27 mouse cellular contexts compared by ENCODE assay signal in genomic region chr17:57996461-57996860, GRCm38 (mm10).
DNase-seq lines count a peak whose midpoint lies in the region; ATAC-seq and TF ChIP-seq lines count a peak whose summit lies in the region.
"Had no signal": no experiment of that assay in that cellular context is flagged by ENCODE, and none has a peak within 500 bp of the region (broad histone marks: within the 10 kb centered on the region; RNA-seq: fewer than 3 reads in every experiment).

No protein-coding gene starts in this region.

- peaks cover 9% of the 10 kb centered on the region for H3K4me1 ChIP-seq in midbrain, embryonic 10.5 days
- H3K4me1 ChIP-seq in midbrain, embryonic 16.5 days (ENCODE audit: control insufficient read depth, insufficient read depth, low read length), result no peaks in the 10 kb centered on the region
- no peaks in the 10 kb centered on the region for H3K4me1 ChIP-seq in ES-E14 (ENCODE audit: control insufficient read depth in 2 of 2, insufficient read depth in 2 of 2, low read length in 2 of 2, poor library complexity in 1 of 2)
- no peaks in the 10 kb centered on the region for H3K4me1 ChIP-seq in neural tube, embryonic 15.5 days
- H3K4me1 ChIP-seq: forebrain, embryonic 12.5 days; forebrain, embryonic 15.5 days; heart, embryonic 12.5 days; heart, embryonic 15.5 days; hindbrain, embryonic 10.5 days; hindbrain, embryonic 13.5 days; intestine, embryonic 15.5 days had no signal

- H3K4me3 ChIP-seq in midbrain, embryonic 10.5 days, result no peak overlapping the region
- H3K4me3 ChIP-seq in midbrain, embryonic 16.5 days (ENCODE audit: low read depth, low read length), result no peak overlapping the region
- no peak overlapping the region for H3K4me3 ChIP-seq in ES-E14 (ENCODE audit: insufficient read depth in 1 of 2, low read depth in 1 of 2, low read length in 2 of 2, poor library complexity in 1 of 2, severe bottlenecking in 1 of 2)
- H3K4me3 ChIP-seq in neural tube, embryonic 15.5 days (replicated peaks), result no peak overlapping the region
- H3K4me3 ChIP-seq: forebrain, embryonic 12.5 days; forebrain, embryonic 15.5 days; heart, embryonic 12.5 days; heart, embryonic 15.5 days; hindbrain, embryonic 10.5 days; hindbrain, embryonic 13.5 days; intestine, embryonic 15.5 days had no signal

- WGBS in midbrain, embryonic 10.5 days, result 17% methylated on average over 1 of the region's 1 CpGs
- 5% methylated on average over 1 of the region's 1 CpGs for WGBS in midbrain, embryonic 16.5 days
- WGBS in neural tube, embryonic 15.5 days, result 59% methylated on average over 1 of the region's 1 CpGs

- ATAC-seq in midbrain, embryonic 16.5 days, result no peak
- ATAC-seq in neural tube, embryonic 15.5 days (ENCODE audit: low FRiP score), result no peak
- ATAC-seq: forebrain, embryonic 15.5 days; hindbrain, embryonic 16.5 days; intestine, embryonic 15.5 days had no signal

- H3K36me3 ChIP-seq in midbrain, embryonic 10.5 days, result no peaks in the 10 kb centered on the region
- H3K36me3 ChIP-seq in midbrain, embryonic 16.5 days (ENCODE audit: control insufficient read depth, insufficient read depth, low read length), result no peaks in the 10 kb centered on the region
- no peaks in the 10 kb centered on the region for H3K36me3 ChIP-seq in ES-E14 (ENCODE audit: control insufficient read depth, insufficient read depth, low read length, poor library complexity, severe bottlenecking)
- H3K36me3 ChIP-seq in neural tube, embryonic 15.5 days, result no peaks in the 10 kb centered on the region
- H3K36me3 ChIP-seq: forebrain, embryonic 12.5 days; forebrain, embryonic 15.5 days; heart, embryonic 12.5 days; heart, embryonic 15.5 days; hindbrain, embryonic 10.5 days; hindbrain, embryonic 13.5 days; intestine, embryonic 15.5 days had no signal

- peak; percentile 13 for DNase-seq in midbrain, embryonic 10.5 days (ENCODE audit: low spot score)
- peak; percentile 26 for DNase-seq in ES-E14 (ENCODE audit: low read depth, low spot score)
- peak; percentile 24 for DNase-seq in embryo, embryonic 10.5 days (ENCODE audit: low spot score)
- no peak for DNase-seq in cerebellum, postnatal 10 days
- DNase-seq: adrenal gland, adult 2 months; adrenal gland, postnatal 14 days; B cell, adult 2 months; cerebellum, adult 11 months; cerebellum, adult 2 months; cerebellum, adult 9-11 months; cerebellum, postnatal 36 days; gastrocnemius, postnatal 25 days; heart, adult 18-20 months; heart, postnatal 10 days; heart, postnatal 36 days; kidney, adult 11 months had no signal

- in situ Hi-C loops in ES-E14 (cut with MboI; ENCODE audit: low sequenced_read_pairs in 2 of 2, unreplicated experiment in 2 of 2), result no loop called here

- H3K27me3 ChIP-seq in midbrain, embryonic 10.5 days (ENCODE audit: low read depth, poor library complexity, severe bottlenecking), result no peaks in the 10 kb centered on the region
- no peaks in the 10 kb centered on the region for H3K27me3 ChIP-seq in midbrain, embryonic 16.5 days (ENCODE audit: control insufficient read depth, insufficient read depth, low read depth, low read length)
- no peaks in the 10 kb centered on the region for H3K27me3 ChIP-seq in neural tube, embryonic 15.5 days (replicated peaks)
- H3K27me3 ChIP-seq: CH12.LX; forebrain, embryonic 12.5 days; forebrain, embryonic 15.5 days; heart, embryonic 12.5 days; heart, embryonic 15.5 days; hindbrain, embryonic 13.5 days; intestine, embryonic 15.5 days had no signal

- H3K4me2 ChIP-seq in midbrain, embryonic 16.5 days (ENCODE audit: low read length), result no peak overlapping the region
- no peak overlapping the region for H3K4me2 ChIP-seq in neural tube, embryonic 15.5 days
- H3K4me2 ChIP-seq: forebrain, embryonic 12.5 days; forebrain, embryonic 15.5 days; heart, embryonic 12.5 days; heart, embryonic 15.5 days; hindbrain, embryonic 13.5 days; intestine, embryonic 15.5 days had no signal

- no peaks in the 10 kb centered on the region for H3K9me3 ChIP-seq in midbrain, embryonic 10.5 days (replicated peaks)
- no peaks in the 10 kb centered on the region for H3K9me3 ChIP-seq in midbrain, embryonic 16.5 days (replicated peaks; ENCODE audit: control insufficient read depth, low read length, poor library complexity, severe bottlenecking)
- no peaks in the 10 kb centered on the region for H3K9me3 ChIP-seq in ES-E14 (ENCODE audit: control insufficient read depth, insufficient read depth, low read depth, low read length)
- H3K9me3 ChIP-seq in neural tube, embryonic 15.5 days (replicated peaks), result no peaks in the 10 kb centered on the region
- H3K9me3 ChIP-seq: forebrain, embryonic 12.5 days; forebrain, embryonic 15.5 days; heart, embryonic 12.5 days; heart, embryonic 15.5 days; hindbrain, embryonic 10.5 days; hindbrain, embryonic 13.5 days; intestine, embryonic 15.5 days had no signal

- H3K27ac ChIP-seq in midbrain, embryonic 10.5 days (replicated peaks), result no peak overlapping the region
- H3K27ac ChIP-seq in midbrain, embryonic 16.5 days (ENCODE audit: low read length), result no peak overlapping the region
- no peak overlapping the region for H3K27ac ChIP-seq in ES-E14 (ENCODE audit: insufficient read depth, low read depth, low read length, poor library complexity, severe bottlenecking)
- no peak overlapping the region for H3K27ac ChIP-seq in neural tube, embryonic 15.5 days (replicated peaks)
- H3K27ac ChIP-seq: forebrain, embryonic 12.5 days; forebrain, embryonic 15.5 days; heart, embryonic 15.5 days; hindbrain, embryonic 10.5 days; hindbrain, embryonic 13.5 days; intestine, embryonic 15.5 days had no signal

- H3K9ac ChIP-seq in midbrain, embryonic 16.5 days (ENCODE audit: low read depth, low read length), result no peak overlapping the region
- no peak overlapping the region for H3K9ac ChIP-seq in ES-E14 (ENCODE audit: insufficient read depth, low read depth, low read length, poor library complexity, severe bottlenecking)
- H3K9ac ChIP-seq in neural tube, embryonic 15.5 days (replicated peaks), result no peak overlapping the region
- H3K9ac ChIP-seq: forebrain, embryonic 12.5 days; forebrain, embryonic 15.5 days; heart, embryonic 12.5 days; heart, embryonic 15.5 days; hindbrain, embryonic 13.5 days; intestine, embryonic 15.5 days had no signal

TF ChIP-seq in ES-E14, 5 proteins besides CTCF, POLR2A, EP300 and RAD21:
- TF ChIP-seq CHD2 (IDR thresholded peaks at IDR 0.05; ENCODE audit: low read depth, low read length) (no peak), HCFC1 (IDR thresholded peaks at IDR 0.05; ENCODE audit: borderline replicate concordance, insufficient read depth, low read length) (no peak), MAFK (IDR thresholded peaks at IDR 0.05; ENCODE audit: insufficient read depth, low read depth, low read length) (no peak), ZC3H11A (IDR thresholded peaks at IDR 0.05; ENCODE audit: borderline replicate concordance, low read depth, low read length) (no peak), ZNF384 (IDR thresholded peaks at IDR 0.05; ENCODE audit: low read depth, low read length) (no peak)

Comparison
In these comparisons a context has a peak if more than half of its experiments do, and no peak if none do; other contexts are left out.
1. DNase-seq: peak in midbrain, embryonic 10.5 days (single experiment), ES-E14 (single experiment) and embryo, embryonic 10.5 days (single experiment); none in cerebellum, postnatal 10 days (0 of 2).